Mouse (Mus musculus): ENCODE data around the gene Tmem121b. TPM values are rescaled to one million over a fixed set of nuclear protein-coding genes. Genes with fewer than 3 reads are reported as not detected.

The Tmem121b gene
- total RNA-seq (2021): under 1 TPM; 0.13 to 0.15 TPM
- long read RNA-seq, experiment 1: 0 reads
- long read RNA-seq, experiment 2: 0 reads

DNA sequence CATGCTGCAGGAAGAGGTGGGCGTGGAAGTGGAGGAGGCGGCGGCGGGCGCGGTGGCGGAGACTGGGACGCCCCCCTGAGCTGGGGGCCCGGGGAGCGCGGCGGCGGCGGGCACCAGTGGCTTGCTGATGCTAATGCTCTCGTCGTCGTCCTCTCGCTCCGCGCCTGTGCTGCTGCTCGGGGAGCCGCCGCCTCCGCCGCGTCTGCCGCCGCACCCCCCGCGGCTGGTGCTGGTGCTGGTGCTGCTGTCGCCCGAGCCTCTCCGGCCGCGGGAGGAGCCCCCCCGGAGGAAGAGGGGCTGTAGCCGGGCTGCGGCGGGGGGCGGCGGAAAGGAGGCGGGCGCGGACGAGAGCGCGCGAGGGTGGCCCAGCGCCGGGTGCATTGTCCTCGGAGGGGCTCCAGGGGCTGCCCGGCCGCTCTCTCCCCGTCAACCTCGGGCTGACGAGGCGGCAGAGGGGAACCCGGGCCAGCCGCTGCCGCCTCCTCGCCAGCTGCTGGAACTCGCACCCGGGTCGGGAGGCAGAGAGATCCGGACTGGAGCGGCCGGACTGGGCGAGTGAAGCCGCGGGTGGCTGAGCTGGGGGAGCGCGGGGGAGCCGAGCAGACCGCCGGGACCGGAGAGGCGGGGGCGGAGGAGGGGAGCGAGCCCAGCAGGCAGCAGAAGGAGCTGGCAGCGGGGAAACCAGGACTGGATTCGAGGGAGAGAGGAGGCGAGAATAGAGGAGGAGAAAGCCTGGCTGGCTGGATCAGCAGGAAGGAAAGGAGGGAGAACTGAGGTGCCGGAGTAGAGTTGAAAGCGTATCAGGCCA lies at the start of gene Tmem121b:
Tmem121b (minus strand) TSS at position 434 of the 808 bp plus-strand sequence.
- peak; percentile 44 to 62 for DNase-seq (ENCODE audit: low spot score in 2 of 2)

DNA sequence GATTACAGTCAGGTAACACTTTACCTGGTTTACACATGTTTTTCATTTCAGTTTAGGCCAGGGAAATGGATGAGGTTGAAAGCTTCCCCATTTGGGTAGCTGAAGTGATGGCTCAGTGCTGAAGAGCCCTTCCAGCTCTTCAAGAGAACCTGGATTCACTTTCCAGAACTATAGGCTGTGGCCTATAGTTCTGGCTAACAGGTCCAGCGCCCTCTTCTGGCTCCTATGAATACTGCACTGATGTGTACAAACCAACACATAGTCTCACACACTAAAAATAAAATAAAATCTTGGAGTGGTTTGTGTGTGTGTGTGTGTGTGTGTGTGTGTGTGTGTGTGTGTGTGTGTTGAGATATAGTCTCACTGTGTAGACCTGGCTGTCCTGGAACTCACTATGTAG lies 48.5 kb upstream of the Tmem121b start:
- DNase-seq (ENCODE audit: low spot score in 2 of 2): no peak

DNA sequence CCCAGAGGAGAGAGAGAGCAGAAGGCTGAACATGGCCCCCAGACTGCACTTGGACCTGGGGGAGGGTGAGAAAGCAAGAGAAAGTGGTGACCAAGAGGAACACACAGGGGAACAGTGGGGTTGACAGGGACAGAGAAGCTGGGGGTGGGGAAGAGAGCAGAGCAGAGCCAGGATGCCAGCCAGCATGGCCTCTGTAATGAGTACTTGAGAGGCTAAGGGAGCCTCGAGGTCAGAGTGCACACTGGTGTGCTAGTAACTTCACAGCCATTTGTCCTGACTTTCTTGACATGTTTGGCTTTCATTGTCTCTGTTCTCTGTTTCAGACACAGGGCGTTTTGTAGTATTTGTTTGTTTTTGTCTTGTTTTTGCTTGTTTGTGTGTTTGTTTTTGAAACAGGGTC lies 47.8 kb upstream of the Tmem121b start:
- DNase-seq (ENCODE audit: low spot score in 2 of 2): no peak

DNA sequence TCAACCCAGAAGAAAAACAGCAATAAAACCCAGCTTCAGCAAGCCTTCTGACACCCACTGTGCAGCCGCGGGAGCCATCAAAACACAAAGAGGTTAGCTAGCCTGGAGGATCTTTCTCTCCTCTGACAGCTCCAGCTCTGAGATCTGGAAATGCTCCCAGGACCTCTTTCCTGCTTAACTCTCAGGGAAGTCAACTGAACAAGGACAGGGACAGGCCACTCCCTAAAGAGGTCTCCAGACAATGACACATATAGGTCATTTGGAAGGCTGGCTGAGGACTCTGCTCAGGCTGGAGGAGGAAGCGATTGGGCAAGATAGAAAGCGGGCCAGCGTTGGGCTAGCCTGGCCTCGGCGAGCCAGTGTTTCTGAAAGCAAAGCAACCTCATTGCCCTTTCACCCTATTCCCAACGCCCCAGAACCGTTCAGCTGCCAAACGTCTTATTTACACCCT lies 46.2 kb upstream of the Tmem121b start:
- DNase-seq (ENCODE audit: low spot score in 2 of 2): no peak

DNA sequence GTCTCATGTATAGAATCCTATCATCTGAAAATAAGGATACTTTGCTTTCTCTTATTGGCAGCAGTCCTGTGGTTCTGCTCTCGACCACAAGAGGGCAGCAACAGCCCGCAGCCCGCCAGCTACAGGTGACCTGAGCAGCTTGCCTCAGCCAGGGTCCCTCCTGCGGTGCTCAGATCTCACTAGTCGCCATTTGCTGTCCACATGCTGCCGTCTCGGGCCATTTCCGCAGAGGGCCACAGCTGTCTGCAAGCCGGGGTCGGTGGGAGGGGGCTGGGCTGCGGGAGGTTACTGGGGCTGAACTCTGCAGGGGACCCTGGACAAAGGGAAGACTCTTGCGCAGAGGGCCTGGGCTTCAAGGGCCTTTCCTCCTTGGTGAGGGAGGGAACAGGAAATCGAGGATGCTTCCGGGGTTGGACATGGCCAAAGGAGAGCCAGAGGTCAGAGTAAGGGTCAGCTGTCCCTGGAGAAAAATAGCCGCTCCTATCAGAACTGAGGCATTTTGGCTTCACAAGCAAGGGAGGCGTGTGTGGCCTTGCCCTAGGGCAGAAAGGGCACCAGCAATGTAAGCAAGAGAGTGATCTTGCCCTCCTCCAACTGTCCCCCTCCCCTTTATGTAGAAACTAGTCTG lies 45.6 kb upstream of the Tmem121b start:
- peak; percentile 33 to 58 for DNase-seq (ENCODE audit: low spot score in 2 of 2)

DNA sequence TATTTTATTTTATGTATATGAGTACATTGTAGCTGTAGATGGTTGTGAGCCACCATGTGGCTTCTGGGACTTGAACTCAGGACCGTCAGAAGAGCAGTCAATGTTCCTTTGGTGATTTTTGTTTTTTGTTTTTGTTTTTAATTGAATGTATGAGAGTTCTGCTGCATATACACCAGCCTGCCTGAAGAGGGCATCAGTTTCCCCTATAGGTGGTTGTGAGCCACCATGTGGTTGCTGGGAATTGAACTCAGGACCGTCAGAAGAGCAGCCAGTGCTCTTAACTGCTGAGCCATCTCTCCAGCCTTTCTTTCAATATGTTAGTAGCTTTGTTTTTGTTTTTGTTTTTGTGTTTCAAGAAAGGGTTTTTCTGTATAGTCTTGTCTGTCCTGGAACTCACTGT lies 42.7 kb upstream of the Tmem121b start:
- no peak for DNase-seq (ENCODE audit: low spot score in 2 of 2)

DNA sequence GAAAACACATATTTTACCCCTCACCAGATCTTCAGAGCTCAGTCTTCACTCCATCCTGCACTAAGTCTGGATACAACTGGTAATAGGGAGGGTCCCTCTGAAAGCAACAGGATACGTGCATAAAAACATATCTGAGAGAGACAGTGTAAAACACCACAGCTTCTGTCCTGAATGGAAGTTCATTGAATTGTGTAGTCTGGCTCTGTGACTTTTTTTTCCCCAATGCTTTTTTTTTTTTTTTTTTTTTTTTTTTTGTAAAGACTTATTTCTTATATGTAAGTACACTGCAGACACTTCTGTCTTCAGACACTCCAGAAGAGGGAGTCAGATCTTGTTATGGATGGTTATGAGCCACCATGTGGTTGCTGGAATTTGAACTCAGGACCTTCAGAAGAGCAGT lies 39.0 kb upstream of the Tmem121b start:
- DNase-seq (ENCODE audit: low spot score in 2 of 2): no peak

DNA sequence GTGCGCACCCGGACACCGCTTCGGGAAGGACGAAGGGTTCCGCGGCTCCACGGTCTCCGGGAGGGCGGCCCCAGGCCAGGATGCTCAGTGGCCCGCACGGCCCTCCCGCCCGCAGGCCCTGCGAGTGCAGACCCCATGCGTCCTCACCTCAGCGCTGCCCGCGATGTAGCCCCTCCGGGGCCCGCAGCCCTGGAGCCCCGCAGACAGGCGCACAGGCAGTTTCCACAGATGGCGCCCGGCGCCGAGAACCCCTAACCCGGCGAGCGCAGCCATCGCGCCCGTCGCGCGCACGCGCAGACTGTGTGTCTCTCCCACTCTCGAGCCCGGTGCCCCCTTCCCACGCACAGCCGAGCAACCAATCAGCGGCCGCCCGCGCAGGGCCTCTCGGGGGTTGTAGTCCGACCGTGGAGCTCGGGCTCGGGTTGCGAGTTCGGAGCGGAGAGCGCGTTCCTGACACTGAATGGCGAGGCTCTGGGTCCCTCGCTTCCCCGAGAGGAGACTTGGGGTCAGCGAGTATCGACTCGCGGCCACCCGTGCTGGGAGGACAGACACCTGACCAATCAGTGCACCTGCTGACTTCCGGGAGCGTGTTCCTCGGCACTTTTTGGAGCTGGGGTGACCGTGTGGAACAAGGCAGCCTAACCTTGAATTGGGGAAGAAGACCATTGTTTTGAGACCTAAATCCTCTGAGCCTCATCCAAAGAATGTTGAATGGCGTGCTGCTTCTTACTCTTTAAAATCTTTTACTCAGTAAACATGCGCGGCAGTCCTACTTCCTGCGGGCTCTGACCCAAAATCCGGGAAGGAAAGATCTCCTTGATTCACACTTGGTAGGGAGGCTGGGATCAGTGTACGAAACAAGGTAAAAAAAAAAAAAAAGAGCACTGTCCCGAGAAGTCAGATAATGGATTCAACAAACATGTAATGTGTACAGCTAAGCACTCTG lies 37.7 kb upstream of the Tmem121b start, which contains the start of gene Hdhd5:
Hdhd5 (minus strand) TSS at position 300 of the 946 bp plus-strand sequence.
- peak; percentile 93 to 94 for DNase-seq (ENCODE audit: low spot score in 2 of 2)

DNA sequence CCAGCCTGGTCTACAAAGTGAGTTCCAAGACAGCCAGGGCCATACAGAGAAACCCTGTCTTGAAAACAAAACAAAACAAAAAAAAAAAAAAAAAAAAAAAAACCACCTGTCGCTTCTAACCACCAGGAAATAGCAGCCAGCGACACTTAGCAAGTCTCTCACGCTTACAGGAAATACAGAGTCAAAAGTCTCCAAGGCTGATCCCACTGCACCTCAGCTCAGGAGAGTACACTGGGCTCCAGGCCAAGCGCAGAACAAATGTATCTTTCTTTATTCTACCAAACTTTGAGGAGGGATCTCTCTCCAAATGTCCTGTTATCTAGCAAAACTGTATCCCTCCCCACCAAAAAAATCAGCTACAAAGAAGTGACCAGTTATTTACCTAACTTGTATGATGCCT lies 35.5 kb upstream of the Tmem121b start:
- DNase-seq (ENCODE audit: low spot score in 2 of 2): no peak

DNA sequence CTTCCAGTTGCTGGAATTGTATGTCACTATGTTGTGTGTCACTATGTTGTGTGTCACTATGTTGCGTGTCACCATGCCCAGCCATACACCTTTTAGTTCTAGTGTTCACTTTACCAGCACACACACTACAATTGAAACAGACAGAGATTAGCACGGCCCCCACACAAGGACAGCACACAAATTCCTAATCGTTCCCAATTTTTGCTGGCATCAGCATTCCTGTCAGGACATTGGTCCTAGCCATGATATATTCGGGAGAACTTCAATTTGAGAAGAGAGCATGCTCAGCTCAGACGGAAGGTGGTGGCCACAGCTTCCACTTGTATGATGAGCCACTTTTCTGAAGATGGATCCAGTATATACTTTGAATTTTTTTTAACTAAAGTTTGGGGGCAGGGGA lies 31.2 kb upstream of the Tmem121b start:
- DNase-seq (ENCODE audit: low spot score in 2 of 2): no peak

DNA sequence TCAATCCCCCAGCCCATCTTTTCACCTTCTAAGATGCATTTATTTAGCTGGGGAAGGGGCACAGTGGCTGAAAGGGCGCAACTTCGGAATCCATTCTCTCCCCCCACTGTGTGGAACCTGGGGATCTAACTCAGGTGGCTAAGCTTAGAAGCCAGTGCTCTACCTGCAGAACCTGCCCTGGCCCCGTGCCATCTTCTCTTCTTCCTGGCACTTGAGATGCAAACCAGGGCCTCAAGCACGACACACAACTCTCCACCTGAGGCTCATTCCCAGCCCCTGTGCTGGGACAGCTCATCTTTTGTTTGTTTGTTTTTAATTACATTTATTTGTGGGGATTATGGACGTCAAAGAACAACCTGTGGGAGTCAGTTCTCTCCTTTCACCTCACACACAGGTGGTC lies 26.0 kb upstream of the Tmem121b start:
- DNase-seq (ENCODE audit: low spot score in 2 of 2): no peak

DNA sequence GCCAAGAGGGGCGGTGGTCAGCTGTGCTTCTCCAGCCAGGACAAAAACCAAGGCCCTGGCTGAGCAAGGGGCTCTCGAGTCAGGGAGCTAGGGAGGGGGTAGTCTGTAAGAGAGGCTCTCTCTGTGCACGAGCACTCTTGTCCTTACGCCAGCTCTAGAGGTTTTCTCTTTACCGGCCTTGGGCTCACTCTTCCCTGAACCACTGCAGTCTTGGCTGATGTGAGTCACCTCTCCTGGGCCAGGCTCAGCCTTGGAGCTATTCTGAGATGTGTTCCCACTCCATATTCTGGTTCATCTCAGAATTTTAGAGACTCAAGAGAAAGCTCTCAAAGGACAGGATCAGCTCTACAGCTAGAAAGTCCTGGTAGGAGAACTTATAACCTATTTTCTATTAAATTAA lies 23.7 kb upstream of the Tmem121b start:
- no peak for DNase-seq (ENCODE audit: low spot score in 2 of 2)

DNA sequence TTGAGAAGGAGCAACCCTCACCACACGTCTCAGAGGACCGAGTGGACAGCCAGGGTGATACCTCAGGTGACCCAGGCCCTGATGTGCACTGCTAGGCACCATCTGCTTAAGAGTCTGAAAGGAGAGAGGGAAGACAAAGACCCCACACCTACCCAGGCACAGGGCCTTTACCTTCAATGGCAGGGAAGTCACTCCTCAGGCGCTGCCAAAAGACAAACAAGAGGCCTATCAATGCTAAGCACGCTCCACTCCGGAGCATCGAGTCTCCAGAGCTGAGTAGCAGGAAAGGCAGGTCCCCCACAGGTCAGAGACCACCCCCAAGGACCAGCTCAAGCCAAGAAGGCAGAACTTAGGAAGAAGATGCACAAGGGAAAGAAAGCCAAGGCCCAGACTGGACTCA lies 23.3 kb upstream of the Tmem121b start:
- no peak for DNase-seq (ENCODE audit: low spot score in 2 of 2)

DNA sequence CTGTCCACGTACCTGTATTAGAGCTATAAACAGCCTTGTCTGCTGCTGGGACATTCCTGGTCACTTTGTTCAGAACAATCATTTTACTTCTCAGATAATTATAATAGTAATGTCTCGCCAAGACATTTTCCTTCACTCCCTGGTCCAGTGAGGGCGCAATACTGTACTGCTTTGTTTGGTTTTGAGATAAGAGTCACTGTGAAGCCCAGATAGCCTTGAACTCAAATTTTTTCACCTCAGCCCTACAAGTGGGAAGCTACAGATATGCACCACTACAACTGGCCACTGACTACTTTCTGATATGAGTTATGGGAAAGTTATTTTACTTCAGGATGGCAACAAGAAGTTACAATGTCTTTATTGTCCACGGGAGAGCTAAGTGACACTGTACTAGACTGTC lies 22.8 kb upstream of the Tmem121b start:
- DNase-seq (ENCODE audit: low spot score in 2 of 2): no peak

DNA sequence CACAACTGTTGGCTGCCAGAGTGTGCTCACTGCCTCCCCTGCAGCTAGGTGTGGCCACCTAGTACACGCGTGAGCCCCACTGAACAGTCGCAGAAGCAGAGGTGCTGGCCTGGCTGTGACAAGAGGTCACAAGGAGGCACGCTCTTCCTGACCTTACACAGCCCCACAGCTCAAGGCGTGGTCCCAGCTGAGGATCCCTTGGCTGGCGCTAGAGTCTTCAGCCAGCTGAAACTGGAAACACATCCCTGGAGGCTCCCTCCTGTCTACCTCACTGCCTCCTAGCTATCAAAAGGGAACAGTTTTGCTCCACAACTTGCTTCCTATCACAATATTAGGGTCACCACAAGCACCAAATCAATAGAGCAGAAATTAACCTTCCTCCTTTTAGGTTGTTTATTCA lies 17.6 kb upstream of the Tmem121b start:
- no peak for DNase-seq (ENCODE audit: low spot score in 2 of 2)

DNA sequence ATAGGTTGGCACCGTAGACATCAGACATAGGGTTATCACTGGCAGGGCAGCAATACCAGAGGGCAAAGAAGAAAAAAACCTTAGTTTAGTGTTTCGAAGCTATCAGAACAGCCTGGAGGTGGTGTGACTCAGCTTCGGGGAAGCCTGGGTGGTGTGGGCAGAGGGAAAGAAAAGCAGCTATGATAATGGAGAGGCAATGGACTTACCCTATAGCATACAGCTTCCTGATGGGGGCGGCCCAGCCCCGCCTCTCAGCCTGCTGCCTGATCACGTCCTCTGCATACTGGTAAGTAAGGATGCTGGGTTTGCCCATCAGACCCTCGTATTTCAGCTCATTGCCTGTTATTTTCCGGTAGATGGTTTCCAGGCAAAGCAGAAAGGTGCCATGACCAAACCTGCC lies 16.8 kb upstream of the Tmem121b start:
- DNase-seq (ENCODE audit: low spot score in 2 of 2): no peak

DNA sequence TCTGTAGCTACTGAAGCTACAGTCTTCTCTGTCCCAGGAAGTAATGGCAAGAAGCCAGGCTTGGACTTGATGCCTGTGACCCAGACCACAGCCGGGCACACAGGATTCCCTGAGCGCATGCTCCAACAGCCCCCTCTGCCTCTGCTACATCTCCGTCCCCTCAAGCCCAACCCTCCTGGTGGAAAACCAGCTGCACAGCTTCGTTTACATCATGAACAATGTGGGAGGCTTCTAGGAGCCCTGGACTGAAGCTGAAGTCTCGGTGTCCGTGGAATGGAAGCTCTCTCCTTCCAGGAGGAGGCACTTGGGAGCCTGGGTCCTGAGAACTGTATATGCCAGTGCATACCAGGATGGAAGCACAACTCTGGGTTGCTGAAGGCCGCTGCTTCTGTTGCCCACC lies 16.4 kb upstream of the Tmem121b start:
- no peak for DNase-seq (ENCODE audit: low spot score in 2 of 2)

DNA sequence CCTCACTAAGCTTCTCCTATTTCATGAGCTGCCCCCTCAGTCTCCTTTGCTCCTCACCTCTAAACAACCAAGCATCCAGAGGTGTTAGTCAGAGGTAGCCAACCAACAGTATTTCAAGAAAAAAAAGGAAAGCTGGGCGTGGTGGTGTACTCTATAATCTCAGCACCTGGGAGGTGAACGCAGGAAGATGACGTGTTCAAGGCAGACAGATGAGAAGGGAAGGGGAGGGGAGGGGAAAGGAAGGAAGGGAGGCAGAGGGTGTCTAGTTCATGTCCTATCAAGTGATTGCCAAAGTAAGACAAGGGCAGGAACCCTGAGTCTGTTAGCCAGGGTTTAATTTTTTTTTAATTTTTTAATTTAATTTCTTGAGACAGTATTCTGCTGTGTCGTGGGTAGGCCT lies 15.0 kb upstream of the Tmem121b start:
- DNase-seq (ENCODE audit: low spot score in 2 of 2): no peak

DNA sequence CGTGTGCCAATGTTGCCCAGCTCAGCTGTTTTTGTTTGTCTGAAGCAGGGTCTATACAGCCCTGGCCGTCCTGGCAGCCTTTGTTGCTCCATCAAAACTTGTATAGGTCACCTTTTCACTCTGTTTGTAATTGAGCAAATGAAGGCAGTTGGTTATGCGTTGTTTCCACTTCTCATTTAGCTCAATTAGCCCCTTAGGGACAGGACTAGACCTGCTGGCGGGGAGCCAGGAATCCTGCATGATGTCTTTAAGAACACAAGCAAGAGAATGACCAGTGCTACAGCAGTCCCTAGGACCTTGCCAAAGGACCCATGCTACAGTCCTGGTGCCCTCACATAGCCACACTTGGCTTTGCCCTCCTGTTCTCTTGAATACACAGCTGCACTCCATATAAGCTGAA lies 11.9 kb upstream of the Tmem121b start:
- no peak for DNase-seq (ENCODE audit: low spot score in 2 of 2)

DNA sequence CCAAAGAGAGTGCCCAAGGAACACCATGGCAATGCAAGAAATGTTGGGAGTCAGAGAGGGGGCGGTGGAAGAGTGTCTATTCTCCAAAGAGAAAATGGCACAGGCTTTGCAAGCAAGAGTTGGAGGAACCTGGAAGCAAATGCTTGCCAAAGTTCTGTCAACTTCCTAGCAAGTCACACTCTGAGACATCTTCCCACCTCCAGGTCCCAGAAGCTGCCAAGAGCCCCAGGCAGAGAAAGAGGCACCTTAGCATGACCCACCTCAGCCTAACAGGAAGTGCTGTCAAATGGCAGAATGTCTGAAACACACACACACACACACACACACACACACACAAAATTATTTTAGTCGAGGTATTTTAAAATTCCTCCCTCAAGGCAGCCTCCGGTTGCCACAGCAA lies 10.4 kb upstream of the Tmem121b start:
- DNase-seq (ENCODE audit: low spot score in 2 of 2): no peak

DNA sequence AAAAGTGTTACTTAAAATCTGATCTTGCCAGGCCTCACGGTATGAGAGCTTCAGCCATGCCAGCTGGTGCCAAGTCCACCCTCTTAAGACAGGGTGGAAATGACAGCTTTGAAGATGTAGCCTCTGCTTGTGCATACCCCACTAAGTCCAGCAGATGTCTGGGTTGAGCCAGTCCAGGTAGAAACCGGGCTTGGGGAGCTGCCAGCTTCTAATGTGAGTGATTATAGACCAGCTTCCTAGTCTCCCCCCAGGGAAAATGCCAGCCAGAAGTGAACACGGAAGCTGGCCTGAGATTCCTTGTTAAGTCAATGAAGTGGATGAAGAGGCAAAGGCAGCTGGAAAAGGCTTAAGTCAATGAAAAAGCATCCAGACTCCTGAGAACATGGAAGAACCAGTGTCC lies 2.9 kb upstream of the Tmem121b start:
- no peak for DNase-seq (ENCODE audit: low spot score in 2 of 2)

Measured in gastrocnemius, postnatal 4 days (tissue).